Mouse (Mus musculus): ENCODE measurements around the gene Gba2. TPM values are rescaled to one million over a fixed set of nuclear protein-coding genes. Genes with fewer than 3 reads are reported as not detected.

Gba2 gene
- polyA plus RNA-seq, 1 experiment from 2014 or later = 44.5 TPM

DNA sequence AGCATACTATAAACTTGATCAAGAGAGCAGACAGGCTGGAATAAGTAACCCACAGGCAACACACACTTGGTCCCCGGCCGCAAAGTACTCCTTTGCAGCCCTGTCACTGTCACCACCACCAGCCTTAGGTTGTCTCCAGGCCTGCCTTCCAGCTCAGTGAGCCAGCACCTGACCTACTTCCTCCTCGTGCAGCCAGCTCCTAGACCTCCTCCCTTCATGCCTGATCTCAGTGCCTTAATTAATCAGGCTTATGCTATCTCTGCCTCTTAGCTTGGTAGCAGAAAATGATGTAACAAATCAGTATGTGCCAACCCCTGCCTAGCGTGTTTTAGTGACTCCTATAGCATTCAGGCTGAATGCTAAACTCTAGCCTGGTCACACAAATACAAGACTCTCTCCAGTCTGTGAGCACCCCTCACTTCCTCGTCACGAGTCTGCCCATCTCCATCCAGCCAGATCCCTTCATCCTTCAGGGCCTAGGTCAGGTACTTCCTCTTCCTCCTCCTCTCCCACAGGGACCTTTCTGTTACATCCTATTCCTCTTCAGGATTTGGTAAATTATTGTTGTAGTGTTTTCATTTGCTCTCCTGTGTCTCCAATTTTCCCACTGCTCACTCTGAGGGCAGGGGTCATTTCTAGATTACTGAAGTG is 7.2 kb downstream of the Gba2 start:
- no peaks in the 10 kb centered on the region for H3K9me3 ChIP-seq (ENCODE audit: control insufficient read depth, low read length)
- WGBS = 88% methylated on average over 6 of the region's 6 CpGs
- H3K27me3 ChIP-seq (ENCODE audit: control insufficient read depth, insufficient read depth, low read length) = no peaks in the 10 kb centered on the region
- H3K27ac ChIP-seq = no peak overlapping the region
- DNase-seq (ENCODE audit: low spot score) (no peak), ATAC-seq (ENCODE audit: low FRiP score) (no peak)
- peaks cover 23% of the 10 kb centered on the region for H3K4me1 ChIP-seq (replicated peaks; ENCODE audit: control insufficient read depth, insufficient read depth, low read length)
- no peak overlapping the region for H3K4me3 ChIP-seq (replicated peaks; ENCODE audit: low read length)
- H3K9ac ChIP-seq = no peak overlapping the region
- H3K4me2 ChIP-seq (replicated peaks) = no peak overlapping the region
- H3K36me3 ChIP-seq (replicated peaks; ENCODE audit: control insufficient read depth, insufficient read depth) = peaks cover 80% of the 10 kb centered on the region

- H3K4me3 ChIP-seq (replicated peaks; ENCODE audit: low read length) = no peak overlapping the region
- peaks cover 14% of the 10 kb centered on the region for H3K4me1 ChIP-seq (replicated peaks; ENCODE audit: control insufficient read depth, insufficient read depth, low read length)
- H3K36me3 ChIP-seq (replicated peaks; ENCODE audit: control insufficient read depth, insufficient read depth) = peaks cover 83% of the 10 kb centered on the region
- H3K9ac ChIP-seq = no peak overlapping the region
- no peak for DNase-seq (ENCODE audit: low spot score)
- no peak overlapping the region for H3K4me2 ChIP-seq (replicated peaks)
- H3K9me3 ChIP-seq (ENCODE audit: control insufficient read depth, low read length) = no peaks in the 10 kb centered on the region
- H3K27ac ChIP-seq = no peak overlapping the region
- H3K27me3 ChIP-seq (ENCODE audit: control insufficient read depth, insufficient read depth, low read length) = no peaks in the 10 kb centered on the region
- no peak for ATAC-seq (ENCODE audit: low FRiP score)
- WGBS = 96% methylated on average over 9 of the region's 9 CpGs
Observed at GRCm38 (mm10) chr4:43567140-43567539, 11.5 kb downstream of the Gba2 start.

- peaks cover 28% of the 10 kb centered on the region for H3K4me1 ChIP-seq (replicated peaks; ENCODE audit: control insufficient read depth, insufficient read depth, low read length)
- DNase-seq (ENCODE audit: low spot score) = no peak
- WGBS = 55% methylated on average over 2 of the region's 2 CpGs
- H3K9me3 ChIP-seq (ENCODE audit: control insufficient read depth, low read length) = no peaks in the 10 kb centered on the region
- H3K36me3 ChIP-seq (replicated peaks; ENCODE audit: control insufficient read depth, insufficient read depth) = peaks cover 55% of the 10 kb centered on the region
- ATAC-seq (ENCODE audit: low FRiP score) = no peak
- H3K27me3 ChIP-seq (ENCODE audit: control insufficient read depth, insufficient read depth, low read length) = no peaks in the 10 kb centered on the region
- no peak overlapping the region for H3K4me2 ChIP-seq (replicated peaks)
- no peak overlapping the region for H3K27ac ChIP-seq
- H3K9ac ChIP-seq = no peak overlapping the region
- no peak overlapping the region for H3K4me3 ChIP-seq (replicated peaks; ENCODE audit: low read length)
Observed at GRCm38 (mm10) chr4:43564231-43564630, 14.4 kb downstream of the Gba2 start.

- Histone ChIP-seq H3K4me1 (replicated peaks; ENCODE audit: control insufficient read depth, insufficient read depth, low read length) (peaks cover 28% of the 10 kb centered on the region), H3K27ac (no peak overlapping the region), H3K4me3 (replicated peaks; ENCODE audit: low read length) (peak overlapping the region; percentile 81), H3K9ac (peak overlapping the region; percentile 87; the same call in 1 of the 2 replicates), H3K36me3 (replicated peaks; ENCODE audit: control insufficient read depth, insufficient read depth) (peaks cover 53% of the 10 kb centered on the region), H3K27me3 (ENCODE audit: control insufficient read depth, insufficient read depth, low read length) (no peaks in the 10 kb centered on the region), H3K9me3 (ENCODE audit: control insufficient read depth, low read length) (no peaks in the 10 kb centered on the region), H3K4me2 (replicated peaks) (peak overlapping the region; percentile 78)
- 86% methylated on average over 4 of the region's 4 CpGs for WGBS
- DNase-seq (ENCODE audit: low spot score) (no peak), ATAC-seq (ENCODE audit: low FRiP score) (no peak)
Observed at GRCm38 (mm10) chr4:43563601-43563875, 15.1 kb downstream of the Gba2 start.

GRCm38 (mm10) chr4:43562769-43563600 is 15.7 kb downstream of the Gba2 start:
- Histone ChIP-seq H3K4me1 (replicated peaks; ENCODE audit: control insufficient read depth, insufficient read depth, low read length) (peaks cover 34% of the 10 kb centered on the region), H3K9ac (peak overlapping the region; percentile 87), H3K36me3 (replicated peaks; ENCODE audit: control insufficient read depth, insufficient read depth) (peaks cover 48% of the 10 kb centered on the region), H3K27ac (peak overlapping the region; percentile 96), H3K9me3 (ENCODE audit: control insufficient read depth, low read length) (no peaks in the 10 kb centered on the region), H3K4me2 (replicated peaks) (peak overlapping the region; percentile 78), H3K27me3 (ENCODE audit: control insufficient read depth, insufficient read depth, low read length) (no peaks in the 10 kb centered on the region), H3K4me3 (replicated peaks; ENCODE audit: low read length) (peak overlapping the region; percentile 81)
- ATAC-seq (ENCODE audit: low FRiP score) = peak; percentile 16; the same call in 1 of the 2 replicates
- no peak for DNase-seq (ENCODE audit: low spot score)
- WGBS = 8% methylated on average over 22 of the region's 22 CpGs

DNA sequence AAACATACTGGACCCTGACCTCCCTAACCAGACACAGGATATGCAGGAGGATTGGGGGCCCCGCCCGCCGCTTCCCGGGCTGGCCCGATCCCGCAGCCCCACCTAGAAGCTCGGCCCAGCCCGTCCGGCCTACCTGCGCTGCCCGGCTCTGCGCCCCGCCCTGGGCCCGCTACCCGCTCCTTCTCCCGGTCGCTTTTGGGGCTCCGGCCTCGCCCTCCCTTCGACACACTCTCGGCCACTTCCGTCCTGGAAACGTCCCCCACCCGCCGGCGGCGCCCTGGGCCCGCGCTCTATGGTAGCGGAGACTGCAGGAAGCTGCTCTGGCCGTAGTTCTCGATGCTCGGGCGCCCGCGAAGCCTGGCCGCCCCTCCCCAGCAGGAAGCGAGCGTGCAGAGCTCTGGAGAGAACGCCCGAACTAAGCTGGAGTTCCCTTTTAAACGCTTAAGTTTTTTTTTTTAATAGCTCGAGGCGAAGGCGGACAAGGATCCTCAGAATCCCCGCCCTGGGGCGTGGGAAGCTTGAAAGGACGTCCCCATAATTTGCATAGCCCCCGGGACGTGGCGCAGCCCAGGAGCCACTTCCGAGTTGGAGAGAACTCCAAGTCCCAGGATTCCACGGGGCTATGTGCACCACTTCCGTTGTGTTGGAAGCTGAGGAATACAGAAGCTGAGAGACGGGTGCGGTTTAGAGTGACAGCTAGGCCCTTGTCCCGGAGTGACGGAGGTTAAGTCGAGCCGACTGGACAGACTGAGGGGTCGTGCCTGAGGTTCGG is 16.5 kb downstream of the Gba2 start, which contains the start of the genes Creb3 and Tln1:
Creb3 (plus strand) TSS at position 336 of the 772 bp plus-strand sequence.
Tln1 (minus strand) TSS at position 695 of the 772 bp plus-strand sequence.
- peak; percentile 96 for ATAC-seq (ENCODE audit: low FRiP score)
- Histone ChIP-seq H3K4me3 (replicated peaks; ENCODE audit: low read length) (peak within 1 kb of the TSS; percentile 81), H3K27ac (peak within 1 kb of the TSS; percentile 96), H3K36me3 (replicated peaks; ENCODE audit: control insufficient read depth, insufficient read depth) (peaks cover 40% of the 10 kb centered on the region), H3K9me3 (ENCODE audit: control insufficient read depth, low read length) (no peaks in the 10 kb centered on the region), H3K4me2 (replicated peaks) (peak within 1 kb of the TSS; percentile 78), H3K9ac (peak within 1 kb of the TSS; percentile 87), H3K4me1 (replicated peaks; ENCODE audit: control insufficient read depth, insufficient read depth, low read length) (peaks cover 34% of the 10 kb centered on the region), H3K27me3 (ENCODE audit: control insufficient read depth, insufficient read depth, low read length) (no peaks in the 10 kb centered on the region)
- DNase-seq (ENCODE audit: low spot score) = peak; percentile 95
- WGBS = under 1% methylated on average over 56 of the region's 62 CpGs

DNA sequence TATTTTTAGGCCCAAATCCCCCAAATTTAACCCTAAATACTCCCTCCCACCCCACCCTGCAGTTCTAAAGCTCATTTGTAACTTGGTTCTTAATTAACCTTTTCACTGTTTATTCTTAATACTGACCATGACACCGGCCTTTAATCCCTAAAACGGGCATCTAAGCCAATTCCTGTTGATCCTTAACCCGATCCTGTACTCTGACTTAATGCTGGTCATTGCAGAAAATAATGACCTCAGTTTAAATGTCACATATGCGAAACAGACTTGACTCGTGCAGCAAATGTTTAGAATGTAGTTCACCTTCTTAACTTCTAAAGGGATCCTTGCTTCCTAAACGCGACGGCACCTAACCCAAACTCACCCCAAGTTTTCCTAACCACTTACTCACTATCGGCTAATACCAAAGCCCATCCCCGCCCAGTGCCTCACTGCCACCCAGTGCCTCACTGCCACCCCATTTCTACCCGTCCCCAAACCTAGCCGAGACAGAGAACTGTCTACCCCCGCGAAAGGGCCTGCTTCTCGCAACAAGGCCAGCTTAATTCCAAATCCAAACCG is 17.2 kb downstream of the Gba2 start:
- Histone ChIP-seq H3K36me3 (replicated peaks; ENCODE audit: control insufficient read depth, insufficient read depth) (peaks cover 40% of the 10 kb centered on the region), H3K4me3 (replicated peaks; ENCODE audit: low read length) (peak overlapping the region; percentile 81), H3K9me3 (ENCODE audit: control insufficient read depth, low read length) (no peaks in the 10 kb centered on the region), H3K4me2 (replicated peaks) (peak overlapping the region; percentile 78), H3K27ac (peak overlapping the region; percentile 96), H3K4me1 (replicated peaks; ENCODE audit: control insufficient read depth, insufficient read depth, low read length) (peaks cover 34% of the 10 kb centered on the region), H3K9ac (peak overlapping the region; percentile 87), H3K27me3 (ENCODE audit: control insufficient read depth, insufficient read depth, low read length) (no peaks in the 10 kb centered on the region)
- DNase-seq (ENCODE audit: low spot score) = no peak
- peak; percentile 13; the same call in 1 of the 2 replicates for ATAC-seq (ENCODE audit: low FRiP score)
- 4% methylated on average over 16 of the region's 16 CpGs for WGBS

GRCm38 (mm10) chr4:43560976-43561375 is 17.7 kb downstream of the Gba2 start:
- no peak for ATAC-seq (ENCODE audit: low FRiP score)
- peaks cover 34% of the 10 kb centered on the region for H3K4me1 ChIP-seq (replicated peaks; ENCODE audit: control insufficient read depth, insufficient read depth, low read length)

More at GRCm38 (mm10) chr4:43560976-43561375, 17.7 kb downstream of the Gba2 start:
- Histone ChIP-seq H3K9me3 (ENCODE audit: control insufficient read depth, low read length) (no peaks in the 10 kb centered on the region), H3K27ac (no peak overlapping the region), H3K36me3 (replicated peaks; ENCODE audit: control insufficient read depth, insufficient read depth) (peaks cover 39% of the 10 kb centered on the region), H3K4me3 (replicated peaks; ENCODE audit: low read length) (peak overlapping the region; percentile 81), H3K9ac (peak overlapping the region; percentile 87), H3K27me3 (ENCODE audit: control insufficient read depth, insufficient read depth, low read length) (no peaks in the 10 kb centered on the region), H3K4me2 (replicated peaks) (peak overlapping the region; percentile 78)
- 42% methylated on average over 2 of the region's 2 CpGs for WGBS
- DNase-seq (ENCODE audit: low spot score) = no peak

Measured in hindbrain, embryonic 14.5 days (tissue).